Mouse (Mus musculus): ENCODE results near the gene Slc35e2.

- no peak for TF ChIP-seq CTCF (IDR thresholded peaks at IDR 0.05; ENCODE audit: low read depth, low read length)
- no peak for TF ChIP-seq GATA1 (IDR thresholded peaks at IDR 0.05; ENCODE audit: borderline replicate concordance, low read length)
- TF ChIP-seq POLR2AphosphoS5 (IDR thresholded peaks at IDR 0.05; ENCODE audit: insufficient replicate concordance, low read depth, low read length), result no peak
- no peak for TF ChIP-seq TAL1 (conservative IDR thresholded peaks at IDR 0.05; ENCODE audit: low read depth, low read length)
- TF ChIP-seq GATA2 (IDR thresholded peaks at IDR 0.05; ENCODE audit: borderline replicate concordance, low read depth, low read length), result no peak
Observed at GRCm38 (mm10) chr4:155561661-155562442, 39.4 kb upstream of the Slc35e2 start, which contains the start of gene Nadk.

Data from G1E (cell line).